Mouse (Mus musculus): ENCODE results near the gene Rbpms2. TPM values are rescaled to one million over a fixed set of nuclear protein-coding genes. Genes with fewer than 3 reads are reported as not detected.

Rbpms2 gene
- total and polyA plus RNA-seq, 3 experiments: 29.4 to 102 (median 32.5) TPM

DNA sequence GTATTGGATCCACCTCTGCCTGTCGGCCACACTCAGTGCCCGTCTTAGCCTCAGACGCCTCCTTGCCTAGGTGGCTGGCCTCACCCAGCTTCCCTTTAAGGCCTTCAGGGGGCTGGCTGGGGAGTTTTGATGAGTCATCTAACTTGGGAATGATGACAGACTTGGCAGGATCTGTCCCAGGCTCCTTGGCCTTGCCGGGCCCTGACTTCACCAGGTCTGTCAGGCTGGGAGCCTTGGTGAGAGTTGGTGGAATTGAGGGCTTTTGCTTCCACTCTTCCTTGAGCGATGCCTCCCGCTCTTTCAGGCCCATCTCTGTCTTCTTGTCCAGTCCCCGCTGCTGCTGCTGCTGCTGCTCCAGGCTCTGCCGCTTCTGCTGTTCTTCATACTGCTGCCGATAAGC is 72.8 kb downstream of the Rbpms2 start:
- H3K36me3 ChIP-seq (ENCODE audit: control insufficient read depth, insufficient read depth, low read length): peaks cover 3% of the 10 kb centered on the region
- no peak for DNase-seq

GRCm38 (mm10) chr9:65703241-65703640 is 73.8 kb downstream of the Rbpms2 start:
- TF ChIP-seq EP300 (IDR thresholded peaks at IDR 0.05; ENCODE audit: insufficient read depth, low read depth, low read length) (no peak), CTCF (IDR thresholded peaks at IDR 0.05) (no peak)
- 83% methylated on average over 7 of the region's 7 CpGs for WGBS
- no peaks in the 10 kb centered on the region for H3K4me1 ChIP-seq (ENCODE audit: control insufficient read depth, insufficient read depth, low read length)
- intact Hi-C loops (cut with DNase I): no loop called here
- H3K27me3 ChIP-seq (ENCODE audit: control insufficient read depth, insufficient read depth, low read length): no peaks in the 10 kb centered on the region
- no peak for DNase-seq
- H3K27ac ChIP-seq: no peak overlapping the region
- H3K79me2 ChIP-seq (replicated peaks; ENCODE audit: control insufficient read depth, insufficient read depth, low read length): no peaks in the 10 kb centered on the region
- H3K9ac ChIP-seq (ENCODE audit: low read depth, low read length): no peak overlapping the region
- no peak overlapping the region for H3K4me3 ChIP-seq
- H3K36me3 ChIP-seq (ENCODE audit: control insufficient read depth, insufficient read depth, low read length): no peaks in the 10 kb centered on the region; the same call in 1 of the 2 replicates

More for the DNA sequence above, 72.8 kb downstream of the Rbpms2 start:
- 75% methylated on average over 9 of the region's 9 CpGs for WGBS
- H3K27me3 ChIP-seq (ENCODE audit: control insufficient read depth, insufficient read depth, low read length): no peaks in the 10 kb centered on the region
- TF ChIP-seq CTCF (IDR thresholded peaks at IDR 0.05) (no peak), EP300 (IDR thresholded peaks at IDR 0.05; ENCODE audit: insufficient read depth, low read depth, low read length) (no peak), POLR2A (IDR thresholded peaks at IDR 0.05; ENCODE audit: insufficient read depth, low read depth, low read length) (no peak)
- no peak overlapping the region for H3K4me3 ChIP-seq
- H3K27ac ChIP-seq: no peak overlapping the region
- no peak overlapping the region for H3K9ac ChIP-seq (ENCODE audit: low read depth, low read length)
- intact Hi-C loops (cut with DNase I): no loop called here
- H3K4me1 ChIP-seq (ENCODE audit: control insufficient read depth, insufficient read depth, low read length): peaks cover under 1% of the 10 kb centered on the region; the same call in 1 of the 2 replicates
- no peaks in the 10 kb centered on the region for H3K79me2 ChIP-seq (replicated peaks; ENCODE audit: control insufficient read depth, insufficient read depth, low read length)

- WGBS: 90% methylated on average over 24 of the region's 24 CpGs
These were observed 74.6 kb downstream of the Rbpms2 start for GRCm38 (mm10) chr9:65703926-65704595.

More at GRCm38 (mm10) chr9:65703926-65704595, 74.6 kb downstream of the Rbpms2 start:
- Histone ChIP-seq H3K79me2 (replicated peaks; ENCODE audit: control insufficient read depth, insufficient read depth, low read length) (no peaks in the 10 kb centered on the region), H3K36me3 (ENCODE audit: control insufficient read depth, insufficient read depth, low read length) (no peaks in the 10 kb centered on the region), H3K27ac (no peak overlapping the region), H3K27me3 (ENCODE audit: control insufficient read depth, insufficient read depth, low read length) (no peaks in the 10 kb centered on the region), H3K4me1 (ENCODE audit: control insufficient read depth, insufficient read depth, low read length) (no peaks in the 10 kb centered on the region), H3K4me3 (no peak overlapping the region), H3K9ac (ENCODE audit: low read depth, low read length) (no peak overlapping the region)
- TF ChIP-seq CTCF (IDR thresholded peaks at IDR 0.05): no peak
- no peak for TF ChIP-seq POLR2A (IDR thresholded peaks at IDR 0.05; ENCODE audit: insufficient read depth, low read depth, low read length)
- no peak for DNase-seq
- intact Hi-C loops (cut with DNase I): no loop called here

Other genes with a start within 250 kb of the Rbpms2 start
- gene Kbtbd13, start 238.0 kb upstream of the Rbpms2 start, total RNA-seq (2021): 1 to 10 TPM; 2.1 to 2.6 TPM
- 2.4 and 4.0 TPM in 2 replicates for gene Kbtbd13, start 238.0 kb upstream of the Rbpms2 start, polyA plus RNA-seq (2012; rRNA removed)
- 1 to 10 TPM; 7.2 to 8.3 TPM for gene Rasl12, start 231.1 kb upstream of the Rbpms2 start, total RNA-seq (2021)
- gene Rasl12, start 231.1 kb upstream of the Rbpms2 start, polyA plus RNA-seq (2012; rRNA removed): 19.8 and 20.5 TPM in 2 replicates
- not detected for gene Slc51b, start 206.7 kb upstream of the Rbpms2 start, total RNA-seq (2021)
- not detected in 2 replicates for gene Slc51b, start 206.7 kb upstream of the Rbpms2 start, polyA plus RNA-seq (2012; rRNA removed)
- gene Mtfmt, start 193.9 kb upstream of the Rbpms2 start, total RNA-seq (2021): 1 to 10 TPM; 5.8 to 6.2 TPM
- gene Mtfmt, start 193.9 kb upstream of the Rbpms2 start, polyA plus RNA-seq (2012; rRNA removed): 5.3 and 9.3 TPM in 2 replicates
- gene Spg21, start 168.7 kb upstream of the Rbpms2 start, total RNA-seq (2021): 10 to 100 TPM; 11.4 to 12.1 TPM
- 8.8 and 21.1 TPM in 2 replicates for gene Spg21, start 168.7 kb upstream of the Rbpms2 start, polyA plus RNA-seq (2012; rRNA removed)
- gene Ankdd1a, start 109.5 kb upstream of the Rbpms2 start, total RNA-seq (2021): not detected
- not detected in 2 replicates for gene Ankdd1a, start 109.5 kb upstream of the Rbpms2 start, polyA plus RNA-seq (2012; rRNA removed)
- 10 to 100 TPM in 1 of 2 experiments, 1 to 10 TPM in 1; 9.9 to 11.1 TPM for gene Plekho2, start 49.6 kb upstream of the Rbpms2 start, total RNA-seq (2021)
- 16.5 and 18.8 TPM in 2 replicates for gene Plekho2, start 49.6 kb upstream of the Rbpms2 start, polyA plus RNA-seq (2012; rRNA removed)
- not detected for gene Pif1, start 42.5 kb upstream of the Rbpms2 start, total RNA-seq (2021)
- gene Pif1, start 42.5 kb upstream of the Rbpms2 start, polyA plus RNA-seq (2012; rRNA removed): 0.18 and 0.23 TPM in 2 replicates
- gene Oaz2, start 38.4 kb downstream of the Rbpms2 start, total RNA-seq (2021): 100 to 1,000 TPM; 202 to 218 TPM
- 154 and 242 TPM in 2 replicates for gene Oaz2, start 38.4 kb downstream of the Rbpms2 start, polyA plus RNA-seq (2012; rRNA removed)
- gene Zfp609, start 197.9 kb downstream of the Rbpms2 start, total RNA-seq (2021): 10 to 100 TPM; 23.7 to 25.5 TPM
- gene Zfp609, start 197.9 kb downstream of the Rbpms2 start, polyA plus RNA-seq (2012; rRNA removed): 8.7 and 8.9 TPM in 2 replicates

All from heart, adult 2 months (tissue).